Mouse (Mus musculus) ES-Bruce4 (cell line): ENCODE measurements at regions not wholly inside any gene's neighbourhood (a gene's known extent, or its start where the extent isn't known, plus 50 kb on each side); places are given as distances from the start of the nearest gene placed in this dataset.

ENCODE experiments used
- CTCF ChIP-seq: IDR thresholded peaks from one replicate; pipeline ENCODE4 v1.8.1; 2011; ENCODE audit warnings: low read depth, low read length
- EP300 ChIP-seq: IDR thresholded peaks from 2 replicates; pipeline ENCODE4 v1.6.1; 2011; ENCODE audit warnings: low read depth, low read length; ENCODE audit not compliant: insufficient read depth

DNA sequence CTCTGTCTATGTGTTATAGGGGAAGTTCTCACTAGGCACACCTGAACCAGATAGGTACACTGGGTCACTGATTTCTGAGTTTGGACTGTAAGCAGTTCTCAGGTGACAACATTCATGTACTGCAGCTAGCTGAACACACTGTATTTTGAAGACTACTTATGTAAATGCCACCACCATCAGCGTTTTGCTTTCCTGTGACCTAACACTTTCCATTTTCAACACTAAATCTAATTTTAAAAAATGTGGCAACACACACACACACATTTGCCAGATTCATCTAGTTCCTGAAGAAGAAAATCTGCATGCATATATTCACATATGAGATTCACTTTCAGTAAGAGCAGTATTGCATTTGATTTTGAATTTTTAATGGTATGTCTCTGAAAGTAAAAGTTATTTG is 96.0 kb upstream of the Gnai1 start:
- TF ChIP-seq CTCF (no peak), EP300 (no peak)
